Mouse (Mus musculus): ENCODE results near the gene Nfatc2.

The Nfatc2 gene

DNA sequence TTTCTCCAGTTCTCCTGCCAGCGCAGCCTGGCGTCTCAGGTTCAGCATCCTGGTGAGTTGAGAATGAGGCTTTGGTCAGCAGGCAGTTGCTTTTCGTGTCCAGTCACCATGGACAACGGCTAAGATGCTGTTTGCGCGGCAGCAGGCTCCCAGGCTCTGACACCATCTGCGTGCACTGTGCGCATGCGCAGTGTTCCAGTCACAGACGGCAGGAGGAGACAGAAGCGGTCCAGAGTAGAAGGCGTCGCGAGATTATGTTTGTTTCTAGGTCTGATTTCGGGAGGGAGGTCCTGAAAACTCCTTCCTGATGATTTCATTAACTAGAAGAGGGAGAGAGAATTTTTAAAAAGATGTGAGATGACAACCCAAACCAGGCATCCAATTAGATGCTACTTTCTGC lies 121.5 kb downstream of the Nfatc2 start:
- DNase-seq = no peak

DNA sequence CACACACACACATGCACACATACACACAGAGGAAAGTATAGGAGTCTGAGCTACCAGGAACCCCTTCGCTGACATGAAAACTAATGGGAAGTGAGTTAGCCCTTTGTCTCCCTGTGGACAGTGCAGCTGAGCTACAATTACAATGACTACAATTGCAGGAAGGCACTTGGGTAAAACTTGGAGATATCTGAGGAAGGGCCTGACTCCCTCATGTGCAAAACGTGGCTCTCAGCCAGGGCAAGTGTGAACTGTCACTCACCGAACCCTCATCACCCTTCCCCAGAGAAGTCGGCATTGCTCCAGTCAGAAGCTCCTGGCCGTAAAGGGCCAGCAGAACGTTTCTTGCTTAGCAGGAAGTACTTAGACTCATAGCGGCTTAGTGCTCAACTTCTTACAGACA lies 123.0 kb downstream of the Nfatc2 start:
- DNase-seq = no peak

DNA sequence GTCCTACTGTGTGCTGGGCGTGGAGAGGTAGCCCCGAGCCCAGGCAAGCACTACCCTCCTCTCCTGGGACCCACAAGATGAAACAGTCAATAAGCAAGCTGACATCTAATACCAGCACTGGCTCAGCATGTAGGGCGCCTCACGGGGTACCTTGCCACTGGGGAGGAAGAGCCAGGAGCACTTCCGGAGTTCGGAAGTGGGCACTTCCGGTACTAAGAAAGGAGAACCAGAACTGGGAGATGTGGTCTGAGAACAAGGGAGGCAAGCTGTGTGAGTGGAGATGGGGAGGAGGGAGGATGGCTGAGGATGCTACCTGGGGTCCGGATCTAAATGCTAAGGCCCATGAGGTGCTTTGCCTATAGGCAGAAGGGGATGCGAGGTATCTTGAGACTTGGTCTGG lies 128.0 kb downstream of the Nfatc2 start:
- DNase-seq = peak in 1 of 2 experiments; percentile 25

DNA sequence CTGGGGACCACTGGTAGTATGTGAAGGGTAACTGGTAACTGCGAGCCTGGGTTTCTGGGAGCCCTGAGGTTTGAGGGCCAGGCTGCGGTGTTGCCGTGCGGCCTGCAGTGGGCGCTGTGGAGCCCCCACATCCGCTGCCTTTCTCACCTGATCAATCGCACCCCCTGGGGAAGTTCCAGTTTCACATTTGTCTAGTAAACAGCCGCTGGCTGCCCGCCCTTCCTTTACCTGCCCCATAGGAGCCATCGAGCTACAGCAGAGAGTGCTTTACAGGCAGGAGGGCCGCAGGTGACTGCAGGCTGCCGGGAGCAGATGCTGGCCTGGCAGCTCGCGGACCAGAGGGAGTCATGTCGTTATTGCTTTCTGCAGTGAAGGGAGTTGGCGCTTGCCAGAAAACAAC lies 128.6 kb downstream of the Nfatc2 start:
- DNase-seq = peak; percentile 67 to 74

DNA sequence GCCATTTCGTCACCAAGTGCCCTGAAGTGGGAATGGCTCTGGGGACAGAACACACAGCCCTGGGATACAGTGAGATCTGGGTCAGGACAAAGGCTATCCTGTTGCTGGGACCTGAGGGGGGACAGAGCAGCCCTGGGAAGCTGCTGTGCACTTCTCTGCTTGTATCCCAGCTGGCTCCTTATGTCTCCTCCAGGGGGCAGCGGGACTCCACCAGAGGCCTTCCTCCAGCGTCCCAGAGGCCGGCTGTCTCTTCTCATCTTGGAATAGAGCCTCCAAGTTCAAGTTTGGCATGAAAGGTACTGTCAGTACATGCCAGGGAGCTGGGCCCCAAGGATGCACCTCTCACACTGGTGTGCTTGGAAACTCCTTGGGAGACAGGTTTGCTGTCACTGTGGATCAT lies 132.4 kb downstream of the Nfatc2 start:
- peak; percentile 30 to 47 for DNase-seq

DNA sequence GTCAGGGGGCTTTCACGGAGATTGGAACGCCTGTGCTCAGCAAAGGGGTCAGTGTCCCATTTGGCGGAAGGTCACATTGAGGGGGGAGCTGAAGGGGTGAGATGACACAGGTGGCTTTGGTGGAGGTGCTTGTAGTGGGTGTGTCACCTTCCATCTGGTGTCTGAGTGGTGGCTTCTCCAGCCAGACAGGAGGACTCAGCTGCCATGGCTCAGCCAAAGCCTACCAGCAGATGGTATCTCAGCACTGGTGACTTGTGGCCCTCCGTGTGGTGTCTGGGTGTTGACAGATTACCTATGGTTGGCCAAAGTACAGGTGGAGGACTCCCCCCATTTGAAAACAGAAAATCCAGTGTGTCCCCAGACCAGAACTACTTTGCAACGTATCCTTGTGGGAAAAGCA lies 134.3 kb downstream of the Nfatc2 start:
- no peak for DNase-seq

DNA sequence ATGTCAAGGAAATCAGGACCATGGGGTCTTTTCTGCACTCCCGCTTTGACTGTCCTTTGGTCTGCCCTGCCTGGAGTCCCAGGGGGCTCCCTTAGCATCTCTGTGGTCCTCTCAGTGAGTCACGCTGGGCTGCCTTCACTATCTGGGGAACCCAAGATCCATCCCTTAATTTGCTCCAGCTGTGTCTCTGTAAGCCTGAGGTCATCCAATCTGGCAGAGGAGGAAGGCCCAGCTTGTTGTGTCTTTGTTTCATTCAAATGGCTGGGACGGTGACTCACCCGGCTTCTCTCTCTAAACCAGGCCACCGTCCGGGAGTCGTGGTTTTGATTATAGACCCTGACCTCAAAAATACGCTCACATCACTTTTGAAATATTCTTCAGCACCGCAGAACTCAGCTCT lies 135.4 kb downstream of the Nfatc2 start:
- no peak for DNase-seq

DNA sequence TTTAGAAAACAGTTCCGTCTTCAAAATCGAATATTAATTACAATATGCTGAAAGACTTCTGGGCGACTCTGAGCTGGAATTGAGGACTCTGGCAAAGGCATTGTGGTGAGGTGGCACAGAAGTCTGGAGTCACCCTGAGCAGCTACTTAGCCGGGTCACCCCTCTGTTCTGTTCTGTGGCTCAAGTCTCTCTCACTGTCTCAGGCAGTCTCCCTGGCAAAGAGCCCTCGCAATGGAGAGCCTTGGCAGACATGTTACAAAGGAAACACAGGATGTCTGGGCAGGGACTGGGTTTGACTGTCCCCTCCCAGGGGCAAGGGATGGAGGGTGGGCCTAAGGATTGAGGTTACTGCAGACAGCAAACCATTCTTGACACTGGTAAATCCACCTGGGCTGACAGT lies 135.8 kb downstream of the Nfatc2 start:
- no peak for DNase-seq

DNA sequence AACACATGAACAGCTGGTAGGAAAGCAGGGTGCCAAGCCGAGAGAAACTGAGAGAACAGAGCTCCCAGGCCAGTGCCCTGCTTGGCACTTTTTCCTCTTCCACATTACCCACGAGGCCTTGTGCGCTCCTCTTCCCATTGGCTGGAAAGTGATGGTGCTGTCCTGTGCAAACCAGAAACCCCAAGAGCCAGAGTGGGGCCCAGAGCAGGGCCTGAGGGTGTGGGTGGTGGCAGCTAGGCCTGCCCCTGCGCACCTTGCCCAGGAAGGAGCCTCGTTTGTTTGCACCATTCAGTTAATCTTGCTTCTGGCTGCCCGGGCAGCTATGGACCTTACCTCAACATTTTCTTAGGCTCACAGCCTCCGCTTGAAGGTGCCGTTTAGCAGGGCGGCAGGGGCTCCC lies 139.6 kb downstream of the Nfatc2 start:
- no peak for DNase-seq

DNA sequence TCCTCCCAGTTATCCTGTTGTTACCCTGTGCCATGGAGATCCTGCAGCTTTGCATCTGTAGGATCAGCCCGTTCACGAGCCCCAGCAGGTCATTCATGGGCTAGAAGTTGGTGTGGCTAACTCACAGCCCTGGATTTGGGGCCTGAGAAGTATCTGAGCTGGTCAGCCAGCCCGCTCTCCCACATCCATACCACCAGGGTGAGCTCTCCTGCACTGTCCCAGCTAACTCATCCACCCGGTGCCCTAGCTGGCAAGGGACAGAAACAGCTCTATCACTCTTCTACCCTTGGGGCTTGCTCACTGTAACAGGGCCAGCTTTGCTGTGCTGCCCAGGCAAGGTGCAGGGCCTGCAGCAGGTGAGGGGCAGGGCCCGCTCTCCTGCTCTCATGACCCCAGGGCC lies 141.8 kb downstream of the Nfatc2 start:
- DNase-seq = no peak

DNA sequence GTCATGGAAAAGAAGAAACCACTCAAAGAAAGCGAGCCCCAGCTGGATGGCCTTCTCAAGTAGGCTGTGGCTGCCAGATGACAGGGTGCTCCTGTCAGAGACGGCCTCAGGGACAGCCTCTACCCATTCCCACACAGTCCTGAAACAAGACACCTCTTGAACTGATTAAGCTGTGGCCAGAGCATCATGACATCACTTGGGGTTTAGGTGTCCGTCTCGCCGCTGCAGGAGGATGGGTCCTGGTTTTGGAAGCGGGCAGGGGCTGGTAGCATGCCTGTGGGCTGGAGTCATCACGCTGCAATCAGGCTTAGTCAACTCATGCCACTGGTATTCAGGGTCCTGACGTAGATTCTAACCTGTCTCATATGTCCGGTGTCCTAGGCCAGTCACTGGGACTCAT lies 142.9 kb downstream of the Nfatc2 start:
- no peak for DNase-seq

DNA sequence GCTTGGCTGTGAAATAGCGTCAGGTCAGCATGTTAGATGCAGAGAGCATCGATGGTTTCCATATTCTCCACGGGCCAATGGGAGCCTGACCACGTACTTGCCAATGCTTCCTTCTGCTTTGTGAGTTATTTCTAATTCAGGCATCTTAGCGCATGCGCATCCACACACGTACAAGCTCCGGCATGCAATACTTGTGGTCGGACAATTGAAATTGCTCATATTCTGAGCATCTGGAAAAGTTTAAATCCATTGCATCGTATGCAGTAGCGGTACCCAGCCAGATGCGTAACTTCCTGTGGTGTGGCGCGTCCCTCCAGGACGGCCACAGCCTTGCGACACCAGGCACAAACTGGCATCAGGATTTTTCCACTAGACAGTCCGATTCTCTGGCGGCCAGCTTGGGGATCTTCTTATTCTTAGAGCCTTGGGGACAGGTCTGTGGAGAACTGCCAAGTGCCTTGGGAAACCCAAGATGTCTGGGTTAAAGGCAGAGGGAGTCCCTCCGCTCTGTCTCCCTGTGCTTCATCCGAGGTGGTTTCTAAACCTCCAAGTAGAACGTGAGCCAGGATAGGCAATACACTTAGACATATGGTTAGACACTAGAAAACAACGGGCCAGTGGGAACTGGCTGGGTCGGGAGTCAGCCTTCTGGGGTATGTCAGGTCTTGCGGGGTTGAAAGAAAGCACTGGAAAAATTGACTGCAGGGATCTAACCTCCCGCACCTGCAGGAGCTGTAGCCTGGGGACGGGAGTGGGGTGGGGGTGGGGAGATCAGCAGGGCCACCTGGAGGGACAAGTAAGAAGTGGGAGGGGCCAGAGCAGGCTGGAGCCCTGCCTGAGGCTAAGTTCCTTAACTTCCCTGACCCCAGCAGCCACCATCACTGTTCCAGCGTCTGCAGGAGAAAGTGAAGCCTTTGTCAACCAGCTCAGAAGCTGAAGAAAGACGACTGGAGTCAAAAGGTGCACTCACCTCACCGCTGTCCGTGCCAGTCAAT lies 149.4 kb downstream of the Nfatc2 start:
- DNase-seq = no peak

DNA sequence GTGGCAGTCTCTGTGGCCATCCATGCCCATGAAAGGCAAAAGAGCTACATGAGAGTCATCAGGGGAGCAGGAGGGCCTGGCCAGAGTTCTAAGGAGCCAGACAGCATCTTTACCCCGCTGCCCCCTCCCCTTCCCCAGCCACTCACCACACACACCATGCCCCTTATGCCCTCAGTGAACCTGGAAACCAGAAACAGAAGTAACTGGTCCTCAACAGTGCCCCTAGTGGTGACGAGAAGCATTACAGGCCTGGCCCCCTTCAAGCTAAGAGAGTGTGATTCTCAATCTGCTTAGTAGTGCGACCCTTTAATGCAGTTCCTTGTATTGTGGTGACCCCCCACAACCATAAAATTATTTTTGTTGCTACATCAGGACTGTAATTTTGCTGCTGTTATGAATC lies 150.5 kb downstream of the Nfatc2 start:
- DNase-seq = no peak

DNA sequence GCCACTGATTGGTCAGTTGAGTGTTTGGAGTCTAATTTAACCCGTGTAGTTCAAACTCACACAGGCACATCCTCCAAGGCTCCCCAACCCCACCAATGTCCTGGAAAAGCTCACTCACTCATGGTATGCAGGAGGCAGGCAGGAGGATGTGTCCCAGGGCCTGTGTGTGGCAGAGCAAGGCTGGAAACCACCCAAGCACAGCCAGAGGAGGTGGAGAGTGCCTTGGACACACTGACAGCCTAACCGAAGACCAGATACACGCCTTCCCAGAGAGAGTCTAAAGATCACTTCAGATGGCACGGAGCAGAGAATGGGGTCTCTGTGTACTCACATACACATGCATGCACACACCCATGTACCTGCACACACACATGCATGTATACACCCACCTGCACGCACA lies 153.4 kb downstream of the Nfatc2 start:
- no peak for DNase-seq

DNA sequence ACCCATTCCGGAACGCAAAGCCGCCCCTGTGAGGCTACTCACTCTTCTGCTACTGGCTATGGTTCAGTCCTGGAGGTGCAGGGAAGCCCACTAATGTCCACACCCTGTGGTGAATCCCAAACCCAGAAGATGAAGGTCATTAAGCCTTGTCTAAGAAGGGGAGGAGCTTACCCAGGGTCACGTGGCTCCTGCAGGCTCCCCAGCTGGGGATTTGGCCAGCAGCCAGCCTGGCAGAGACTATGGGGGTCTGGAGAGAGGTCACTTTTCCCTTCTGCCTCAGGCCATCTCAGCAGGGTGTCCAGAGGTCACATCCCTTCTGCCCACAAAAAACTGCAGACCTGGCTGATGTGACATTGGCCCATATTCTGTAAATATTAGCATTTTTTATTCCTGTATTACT lies 153.9 kb downstream of the Nfatc2 start:
- DNase-seq = no peak

DNA sequence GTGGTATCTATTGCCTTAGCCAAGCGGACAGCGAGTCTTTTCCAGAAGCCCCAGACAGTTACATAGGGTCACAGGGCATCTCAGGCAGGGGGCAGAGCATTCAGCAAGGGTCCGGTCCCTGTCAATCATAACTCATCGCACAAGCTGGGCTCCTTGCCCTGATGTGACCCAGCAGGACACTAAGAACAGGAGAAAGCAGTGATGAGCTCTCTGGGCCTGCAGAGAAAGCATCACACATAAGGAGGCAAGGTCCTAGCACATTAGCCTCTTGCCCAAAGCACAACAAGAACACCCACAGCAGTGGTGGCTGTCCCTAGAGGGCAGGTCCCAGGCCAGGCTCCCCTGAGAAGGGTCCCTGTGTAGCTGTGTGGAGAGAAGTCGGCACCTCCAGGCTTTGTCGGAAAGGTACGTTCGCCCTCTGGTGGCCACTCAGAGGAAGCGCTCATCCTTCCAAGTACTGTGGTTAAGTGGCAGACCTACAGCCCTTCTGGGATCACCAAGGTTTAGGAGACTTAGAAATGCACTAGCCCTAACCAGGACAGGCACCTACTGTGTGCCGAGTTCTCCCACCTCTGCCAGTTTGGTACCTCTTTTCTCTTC lies 156.1 kb downstream of the Nfatc2 start:
- peak; percentile 14 to 24 for DNase-seq

DNA sequence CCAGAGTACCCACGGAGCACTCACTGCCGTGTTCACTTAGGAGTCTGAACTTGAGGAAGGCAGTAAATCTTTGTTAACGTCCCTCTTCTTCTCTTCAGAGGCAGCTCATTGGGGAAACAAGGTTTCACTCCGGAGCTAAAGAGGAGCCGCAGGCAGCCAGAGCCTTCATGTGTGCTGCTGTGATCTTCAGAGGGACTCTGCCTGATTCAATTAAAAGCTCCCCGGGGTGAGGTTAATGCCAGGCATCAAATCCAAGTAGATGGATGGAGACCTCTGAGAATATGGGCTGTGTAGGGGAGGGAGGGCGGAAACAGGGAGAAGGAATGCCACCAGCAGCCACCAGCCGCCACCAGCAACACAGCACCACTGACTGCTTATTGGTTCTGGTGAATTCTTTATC lies 157.3 kb downstream of the Nfatc2 start:
- DNase-seq = no peak

DNA sequence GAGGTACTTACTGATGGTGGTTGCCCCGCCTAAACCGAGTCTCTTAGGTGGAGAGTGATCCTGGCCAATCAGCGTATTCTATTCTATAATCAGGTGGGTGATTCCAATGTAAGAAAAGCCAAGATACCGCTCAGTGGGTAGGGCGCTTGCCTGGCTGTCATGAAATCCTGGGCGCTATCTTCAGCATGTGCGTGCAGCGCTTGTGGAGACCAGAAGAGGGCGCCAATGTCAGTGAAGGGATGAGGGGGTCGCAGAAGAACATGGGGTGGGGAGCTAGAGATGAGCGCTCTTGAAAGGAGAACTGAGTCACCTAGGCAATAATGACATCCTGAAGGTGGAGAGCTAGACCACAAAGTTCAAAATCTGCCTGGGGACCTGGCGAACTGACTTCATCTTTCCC lies 160.0 kb downstream of the Nfatc2 start:
- DNase-seq = no peak

DNA sequence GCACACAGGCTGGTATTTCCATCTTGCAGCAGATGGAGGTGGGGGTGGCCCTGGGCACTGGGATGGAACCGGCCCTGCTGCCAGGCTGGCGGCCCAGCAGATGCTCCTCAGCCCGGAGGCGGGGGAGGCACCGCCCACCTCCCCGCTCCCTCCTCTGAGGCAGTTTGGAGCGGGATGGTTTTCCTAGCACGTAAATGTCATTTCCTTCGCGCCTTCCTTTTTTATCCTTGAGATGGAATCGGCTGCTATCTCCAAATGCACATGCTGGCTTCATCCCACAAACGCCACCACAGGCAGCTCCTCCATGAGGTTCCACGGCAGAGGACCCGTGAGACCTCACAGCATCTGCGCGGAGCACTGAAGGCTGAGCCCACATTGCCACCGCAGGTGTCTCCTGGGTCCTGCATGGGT lies 160.5 kb downstream of the Nfatc2 start:
- no peak for DNase-seq

DNA sequence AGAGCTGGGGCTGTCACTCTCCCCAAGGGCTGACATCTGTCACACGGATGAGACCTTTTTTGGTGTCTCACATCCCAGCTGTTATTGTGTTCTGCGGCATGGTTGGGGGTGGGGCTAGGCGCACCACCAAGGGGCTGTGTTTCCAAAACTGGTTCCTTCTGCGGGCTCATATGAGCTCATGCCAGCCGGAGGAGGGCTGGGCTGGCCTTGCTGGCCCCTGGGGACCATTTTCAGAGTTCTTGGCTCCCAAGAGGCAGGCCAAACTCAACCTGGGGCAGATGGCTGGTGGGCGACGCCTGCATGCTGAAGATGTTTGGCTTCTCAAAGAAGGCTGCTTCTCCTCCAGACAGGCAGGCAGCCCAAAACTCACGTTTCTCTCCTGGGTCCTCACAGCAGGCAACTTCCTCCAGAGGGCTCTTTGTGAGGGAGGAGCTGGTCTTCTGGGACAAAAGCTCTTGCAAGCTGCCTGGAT lies 162.4 kb downstream of the Nfatc2 start:
- DNase-seq = peak; percentile 12 to 46

DNA sequence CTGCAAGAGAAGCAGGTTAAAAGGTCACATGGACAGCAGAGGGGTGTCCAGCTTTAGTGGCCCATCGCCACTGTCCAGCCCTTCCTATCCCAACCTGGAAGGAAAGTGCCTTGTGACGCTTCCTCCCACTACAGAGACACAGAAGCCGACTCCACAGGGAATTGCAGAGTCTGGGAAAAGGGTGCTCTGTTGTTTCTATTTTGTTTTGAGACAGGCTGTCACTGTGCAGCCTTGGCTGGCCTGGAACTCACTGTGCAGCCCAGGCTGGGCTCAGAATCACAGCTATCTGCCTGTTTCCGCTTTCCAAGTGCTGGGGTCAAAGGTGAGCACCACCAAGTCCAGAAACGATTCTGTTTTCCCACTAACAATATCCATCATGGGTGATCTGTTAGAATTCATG lies 167.3 kb downstream of the Nfatc2 start:
- DNase-seq = no peak

DNA sequence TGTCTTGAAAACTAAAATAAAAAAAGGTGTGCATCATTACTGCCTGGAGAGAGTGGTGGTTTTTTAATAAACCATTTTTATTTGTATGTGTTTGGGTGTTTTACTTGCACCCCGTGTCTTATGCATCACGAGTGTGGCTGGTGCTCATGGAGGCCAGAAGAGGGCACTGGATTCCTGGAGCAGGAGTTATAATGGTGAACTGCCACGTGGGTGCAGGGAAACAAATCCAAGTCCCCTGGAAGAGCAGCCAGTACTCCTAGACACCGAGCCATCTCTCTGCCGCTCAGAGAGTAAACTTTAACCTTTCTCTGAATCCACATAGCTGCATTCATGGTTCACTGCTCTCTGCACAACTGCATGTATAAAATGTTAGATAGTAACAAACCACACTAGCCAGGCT lies 168.1 kb downstream of the Nfatc2 start:
- DNase-seq = no peak

DNA sequence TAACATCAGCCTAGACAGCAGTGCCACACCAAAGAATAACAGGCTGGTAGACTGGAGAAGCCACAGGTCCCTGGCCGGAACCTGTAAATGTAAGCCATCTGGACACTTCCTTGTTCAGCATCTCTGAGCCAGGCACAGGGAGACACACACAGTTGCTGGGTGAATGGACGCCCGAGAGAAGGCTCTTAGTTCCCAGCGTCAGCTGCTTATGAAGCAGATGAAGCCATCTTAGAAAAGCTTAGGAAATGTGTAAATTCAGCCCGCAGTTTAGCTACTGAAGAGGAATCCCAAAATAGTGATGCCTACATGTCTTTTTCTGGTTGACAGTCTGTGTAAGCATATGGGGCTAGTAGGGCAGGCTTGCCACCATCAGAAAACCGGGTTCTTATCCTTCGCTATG lies 169.1 kb downstream of the Nfatc2 start:
- DNase-seq = no peak

DNA sequence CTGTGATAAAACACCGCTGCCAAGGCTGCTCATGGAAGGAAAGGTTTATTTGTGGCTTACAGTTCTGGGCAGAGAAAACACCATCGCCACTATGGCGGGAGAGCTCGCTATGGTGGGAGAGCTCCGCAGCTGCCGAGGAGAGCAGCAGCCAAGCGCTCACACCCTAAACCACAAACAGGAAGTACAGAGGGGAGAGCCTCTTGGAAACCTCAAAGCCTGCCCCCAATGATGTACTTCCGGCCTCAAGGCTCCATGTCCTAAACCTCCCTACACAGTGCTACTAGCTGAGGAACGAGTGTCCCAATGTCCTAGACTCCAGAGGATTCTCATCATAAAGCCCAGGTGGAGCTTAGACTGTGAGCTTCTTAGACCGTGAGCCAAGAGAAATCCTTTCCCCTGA lies 171.9 kb downstream of the Nfatc2 start:
- DNase-seq = no peak

Measured in thymus, adult 18-20 months (tissue).